Mouse (Mus musculus) intestine, postnatal 0 days (tissue): ENCODE measurements at regions not wholly inside any gene's neighbourhood (a gene's known extent, or its start where the extent isn't known, plus 50 kb on each side); places are given as distances from the start of the nearest gene placed in this dataset.

ENCODE experiments used
- ATAC-seq: fragments of 200-750 bp; cut with Nextera tagmentation; 2 replicates; pipeline ENCODE4 v1.8.0; 2017; ENCODE audit warnings: mild to moderate bottlenecking, moderate TSS enrichment, moderate library complexity
- H3K27ac ChIP-seq: fragments of 300-500 bp; sonication (generic); 2 replicates; pipeline ENCODE4 v1.5.1; 2014; ENCODE audit warnings: mild to moderate bottlenecking, low read depth, low read length, moderate library complexity
- H3K27me3 ChIP-seq: fragments of 300-500 bp; sonication (generic); replicated peaks from 2 replicates; pipeline ENCODE4 v1.6.1; 2014; ENCODE audit warnings: low read length, mixed read lengths; ENCODE audit not compliant: control insufficient read depth, insufficient read depth
- H3K36me3 ChIP-seq: fragments of 300-500 bp; sonication (generic); 2 replicates; pipeline ENCODE4 v1.6.1; 2014; ENCODE audit warnings: mild to moderate bottlenecking, moderate library complexity; ENCODE audit not compliant: control insufficient read depth, insufficient read depth
- H3K4me1 ChIP-seq: fragments of 300-500 bp; sonication (generic); replicated peaks from 2 replicates; pipeline ENCODE4 v1.6.1; 2014; ENCODE audit warnings: antibody characterized with exemption, low read length, mixed read lengths; ENCODE audit not compliant: control insufficient read depth, insufficient read depth
- H3K4me2 ChIP-seq: fragments of 300-500 bp; sonication (generic); replicated peaks from 2 replicates; pipeline ENCODE4 v1.6.1; 2014; ENCODE audit warnings: low read depth, mild to moderate bottlenecking, moderate library complexity
- H3K4me3 ChIP-seq: fragments of 300-500 bp; sonication (generic); 2 replicates; pipeline ENCODE4 v1.5.1; 2014; ENCODE audit warnings: low read depth, low read length
- H3K9ac ChIP-seq: fragments of 300-500 bp; sonication (generic); 2 replicates; pipeline ENCODE4 v1.6.1; 2014; ENCODE audit warnings: mild to moderate bottlenecking, low read depth, low read length
- H3K9me3 ChIP-seq: fragments of 300-500 bp; sonication (generic); 2 replicates; pipeline ENCODE4 v1.6.1; 2016; ENCODE audit warnings: mixed run types; ENCODE audit not compliant: control insufficient read depth
- CTCF ChIP-seq: sonication (generic); IDR thresholded peaks from 2 replicates; pipeline ENCODE4 v1.5.1; 2016; ENCODE audit warnings: low read depth, mild to moderate bottlenecking, control low read depth, antibody characterized with exemption, moderate library complexity
- WGBS: fragments of 180-500 bp; shearing (Covaris S2); extraction: QIAGEN DNeasy Blood & Tissue Kit; methylation state at CpG from one replicate; pipeline ENCODE4 v1.1.7; 2014; 5-methylcytosine and 5-hydroxymethylcytosine counted together

GRCm38 (mm10) chr15:56813876-56814275 is 663.5 kb downstream of the Slc22a22 start:
- no peaks in the 10 kb centered on the region for H3K9me3 ChIP-seq
- no peak for TF ChIP-seq CTCF
- WGBS, result 55% methylated on average over 5 of the region's 5 CpGs

GRCm38 (mm10) chr15:56810151-56810550 is 667.3 kb downstream of the Slc22a22 start:
- Histone ChIP-seq H3K9me3 (no peaks in the 10 kb centered on the region), H3K27ac (no peak overlapping the region), H3K36me3 (no peaks in the 10 kb centered on the region), H3K4me1 (no peaks in the 10 kb centered on the region), H3K4me3 (no peak overlapping the region), H3K27me3 (no peaks in the 10 kb centered on the region), H3K4me2 (peak overlapping the region; percentile 51), H3K9ac (no peak overlapping the region)
- ATAC-seq, result no peak
- no peak for TF ChIP-seq CTCF
- WGBS, result 33% methylated on average over 13 of the region's 13 CpGs

More at GRCm38 (mm10) chr15:56813876-56814275, 663.5 kb downstream of the Slc22a22 start:
- Histone ChIP-seq H3K27ac (no peak overlapping the region), H3K27me3 (no peaks in the 10 kb centered on the region), H3K4me3 (no peak overlapping the region), H3K4me2 (no peak overlapping the region), H3K36me3 (no peaks in the 10 kb centered on the region), H3K9ac (no peak overlapping the region), H3K4me1 (no peaks in the 10 kb centered on the region)
- no peak for ATAC-seq

GRCm38 (mm10) chr15:56807611-56808010 is 669.8 kb downstream of the Slc22a22 start:
- Histone ChIP-seq H3K4me2 (no peak overlapping the region), H3K36me3 (no peaks in the 10 kb centered on the region), H3K27ac (no peak overlapping the region), H3K27me3 (no peaks in the 10 kb centered on the region), H3K4me1 (no peaks in the 10 kb centered on the region), H3K9me3 (no peaks in the 10 kb centered on the region), H3K4me3 (no peak overlapping the region), H3K9ac (no peak overlapping the region)
- no peak for ATAC-seq
- no peak for TF ChIP-seq CTCF
- 58% methylated on average over 5 of the region's 5 CpGs for WGBS

- no peaks in the 10 kb centered on the region for H3K4me1 ChIP-seq
- H3K36me3 ChIP-seq, result no peaks in the 10 kb centered on the region
- H3K27ac ChIP-seq, result no peak overlapping the region
- H3K4me3 ChIP-seq, result no peak overlapping the region
- no peaks in the 10 kb centered on the region for H3K9me3 ChIP-seq
- WGBS, result 89% methylated on average over 2 of the region's 2 CpGs
- no peak for TF ChIP-seq CTCF
- no peak overlapping the region for H3K4me2 ChIP-seq
- no peak for ATAC-seq
- no peak overlapping the region for H3K9ac ChIP-seq
- no peaks in the 10 kb centered on the region for H3K27me3 ChIP-seq
These were observed 675.5 kb downstream of the Slc22a22 start for GRCm38 (mm10) chr15:56801933-56802332.

- H3K27ac ChIP-seq, result no peak overlapping the region
- H3K9ac ChIP-seq, result no peak overlapping the region
- H3K36me3 ChIP-seq, result no peaks in the 10 kb centered on the region
- H3K4me1 ChIP-seq, result 0 out of 2 replicates have a peak, but pooled peaks cover 3% of the 10 kb centered on the region
- TF ChIP-seq CTCF, result no peak
- H3K4me2 ChIP-seq, result no peak overlapping the region
- H3K4me3 ChIP-seq, result no peak overlapping the region
- ATAC-seq, result no peak
- WGBS, result 58% methylated on average over 5 of the region's 5 CpGs
- H3K27me3 ChIP-seq, result no peaks in the 10 kb centered on the region
- H3K9me3 ChIP-seq, result no peaks in the 10 kb centered on the region
These were observed 702.0 kb downstream of the Slc22a22 start for GRCm38 (mm10) chr15:56775431-56775830.

GRCm38 (mm10) chr15:56774648-56775393 is 702.6 kb downstream of the Slc22a22 start:
- TF ChIP-seq CTCF, result no peak
- H3K27me3 ChIP-seq, result no peaks in the 10 kb centered on the region
- H3K27ac ChIP-seq, result no peak overlapping the region
- H3K36me3 ChIP-seq, result no peaks in the 10 kb centered on the region
- no peak overlapping the region for H3K9ac ChIP-seq
- H3K4me3 ChIP-seq, result no peak overlapping the region
- peak; percentile 81 for ATAC-seq
- 0 out of 2 replicates have a peak, but pooled peaks cover 3% of the 10 kb centered on the region for H3K4me1 ChIP-seq
- no peaks in the 10 kb centered on the region for H3K9me3 ChIP-seq
- 17% methylated on average over 9 of the region's 9 CpGs for WGBS
- no peak overlapping the region for H3K4me2 ChIP-seq
